Mouse (Mus musculus) bone marrow, adult 2 months (tissue): ENCODE data around the gene Trak1.

Experiments
- CTCF ChIP-seq: fragments of 200-500 bp; IDR thresholded peaks from 2 replicates; pipeline ENCODE4 v1.5.1; 2011; ENCODE audit warnings: low read length, control low read depth; ENCODE audit not compliant: control insufficient read depth, insufficient read depth
- POLR2A ChIP-seq: fragments of 200-500 bp; IDR thresholded peaks from 2 replicates; pipeline ENCODE4 v1.6.1; 2011; ENCODE audit warnings: low read depth, mild to moderate bottlenecking, control low read depth, low read length, borderline replicate concordance; ENCODE audit not compliant: control insufficient read depth

DNA sequence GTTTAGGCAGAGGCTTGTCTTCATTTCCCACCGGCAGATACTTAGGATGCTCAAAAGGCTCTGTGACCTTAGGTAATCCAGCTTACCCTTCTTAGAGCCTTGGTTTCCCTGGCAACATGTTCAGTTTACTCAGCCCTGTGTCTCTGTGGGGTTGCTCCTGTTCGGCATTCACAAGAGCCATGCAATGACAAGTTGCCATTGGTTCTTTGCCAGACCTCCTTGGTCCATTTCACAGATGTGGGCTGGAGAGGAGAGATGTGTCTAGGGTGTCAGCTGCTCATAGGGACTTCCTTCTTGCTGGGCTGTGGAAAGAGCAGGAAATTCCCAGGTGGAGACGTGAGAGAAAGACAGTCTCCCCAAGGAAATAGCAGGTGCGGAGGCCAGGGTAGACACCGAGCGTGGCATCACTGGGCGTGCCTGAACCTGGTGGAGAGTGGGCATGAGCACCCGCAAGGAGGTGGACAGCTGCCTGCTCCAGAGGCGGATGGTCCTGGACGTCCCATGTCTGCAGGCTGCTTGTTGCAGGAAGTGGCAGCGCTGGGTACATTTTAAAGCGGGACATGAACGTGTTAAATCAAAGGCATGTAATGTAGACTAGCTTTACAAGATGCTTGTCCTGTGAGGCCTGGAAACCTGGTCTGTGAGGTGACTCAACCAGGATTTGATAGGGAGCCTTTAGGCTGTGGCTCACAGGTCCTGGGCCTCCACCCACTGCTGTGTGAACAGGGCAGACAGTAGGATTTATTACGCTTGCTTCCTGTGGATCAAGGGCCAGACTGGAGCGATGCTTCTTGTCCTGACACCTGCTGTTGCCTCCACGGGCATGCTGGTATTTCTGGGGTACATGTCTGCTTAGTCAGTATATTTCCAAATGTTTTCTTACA is 127.2 kb downstream of the Trak1 start:
- TF ChIP-seq CTCF = no peak
- TF ChIP-seq POLR2A = no peak
